Mouse (Mus musculus) 3134 (cell line): Measurements from ENCODE around the gene Igsf8.

Experiments
- DNase-seq: peaks from one replicate; pipeline ENCODE4 v3.0.0-alpha.2; 2011; ENCODE audit warnings: low spot score; ENCODE audit not compliant: insufficient read length; ENCODE audit errors: extremely low read depth

Gene Igsf8

DNA sequence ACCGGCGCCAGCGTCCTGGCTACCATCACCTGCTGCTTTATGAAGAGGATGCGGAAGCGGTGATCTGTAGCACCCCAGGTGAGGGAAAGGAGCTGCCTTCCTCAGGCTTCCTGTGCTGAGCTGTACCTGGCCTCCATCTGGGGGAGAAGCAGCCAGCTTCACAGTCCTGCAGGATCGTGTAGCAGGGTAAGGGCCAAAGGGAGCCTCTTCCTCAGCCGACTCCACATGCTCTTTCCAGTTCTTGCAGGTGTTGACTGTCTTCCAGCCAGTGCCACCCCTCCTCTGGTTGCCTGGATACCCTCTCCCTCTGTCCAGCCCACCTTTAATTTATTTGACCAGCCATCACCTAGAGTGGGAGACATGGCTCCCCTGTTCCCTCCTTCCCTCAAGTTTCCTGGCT, 57.9 kb downstream of the Igsf8 start:
- DNase-seq, result no peak

- no peak for DNase-seq
Observed at GRCm38 (mm10) chr1:172319921-172320411, 58.5 kb downstream of the Igsf8 start.

DNA sequence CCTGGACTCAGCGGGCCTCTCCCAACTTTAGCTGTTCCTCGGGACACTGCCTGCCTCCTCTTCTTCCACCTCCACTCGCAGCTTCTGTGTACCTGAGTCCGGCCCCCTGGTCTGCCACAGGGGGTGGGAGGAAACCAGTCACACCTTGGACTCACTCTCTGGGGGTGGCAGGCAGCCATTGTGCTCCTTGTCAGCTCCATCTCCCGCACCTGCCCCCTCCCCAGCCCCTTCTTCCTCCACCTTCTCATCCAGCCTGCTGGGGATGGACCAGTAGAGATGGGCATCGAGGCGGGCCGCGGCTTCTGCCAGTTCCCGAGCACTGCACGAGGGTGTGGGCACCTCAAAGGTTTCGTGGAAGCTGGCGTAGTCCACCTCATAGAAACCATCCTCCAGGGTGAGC, 61.3 kb downstream of the Igsf8 start:
- no peak for DNase-seq

GRCm38 (mm10) chr1:172323298-172323697, 61.9 kb downstream of the Igsf8 start:
- no peak for DNase-seq

- DNase-seq, result no peak
Observed at GRCm38 (mm10) chr1:172323801-172324359, 62.4 kb downstream of the Igsf8 start.

- no peak for DNase-seq
Observed at GRCm38 (mm10) chr1:172324725-172325124, 63.3 kb downstream of the Igsf8 start.

GRCm38 (mm10) chr1:172325680-172326535, 64.5 kb downstream of the Igsf8 start:
- DNase-seq, result no peak

- DNase-seq, result no peak
Observed at GRCm38 (mm10) chr1:172326684-172327083, 65.2 kb downstream of the Igsf8 start.

DNA sequence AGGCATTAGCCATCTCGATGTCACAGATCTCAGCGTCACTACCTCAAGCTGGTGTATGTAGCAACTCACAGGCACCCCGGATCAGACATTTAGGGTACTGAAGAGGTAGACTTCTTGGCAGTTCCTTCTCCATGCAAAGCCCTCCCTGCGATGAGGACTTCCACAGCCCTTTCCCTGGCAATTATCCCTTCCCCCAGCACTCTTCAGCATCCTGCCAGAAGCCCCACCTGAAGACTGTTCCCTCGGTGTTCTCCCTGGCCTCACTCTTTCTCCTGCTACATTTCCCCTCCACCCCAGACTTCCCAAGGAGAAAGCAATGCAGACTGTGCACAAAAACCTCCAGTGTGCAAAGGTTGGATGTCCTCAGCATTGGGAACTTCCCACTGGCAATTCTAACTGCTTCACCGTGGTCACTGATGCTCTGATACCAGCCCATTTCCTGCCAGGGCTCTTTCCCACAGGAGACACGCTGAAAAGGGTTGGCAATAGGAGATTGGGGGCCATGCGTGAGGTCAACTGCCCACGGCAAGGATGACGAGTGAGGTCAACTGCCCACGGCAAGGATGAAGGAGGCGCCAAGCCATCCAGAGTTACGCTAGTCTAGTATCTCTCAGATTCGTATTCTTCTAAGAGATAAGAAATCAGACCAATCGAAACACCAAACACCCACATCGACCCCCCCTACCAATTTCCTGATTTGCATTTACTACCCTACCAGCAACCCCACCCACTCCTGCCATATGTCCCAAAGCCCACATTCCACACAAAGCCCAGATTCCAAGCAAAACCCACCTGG, 66.0 kb downstream of the Igsf8 start:
- DNase-seq, result no peak

DNA sequence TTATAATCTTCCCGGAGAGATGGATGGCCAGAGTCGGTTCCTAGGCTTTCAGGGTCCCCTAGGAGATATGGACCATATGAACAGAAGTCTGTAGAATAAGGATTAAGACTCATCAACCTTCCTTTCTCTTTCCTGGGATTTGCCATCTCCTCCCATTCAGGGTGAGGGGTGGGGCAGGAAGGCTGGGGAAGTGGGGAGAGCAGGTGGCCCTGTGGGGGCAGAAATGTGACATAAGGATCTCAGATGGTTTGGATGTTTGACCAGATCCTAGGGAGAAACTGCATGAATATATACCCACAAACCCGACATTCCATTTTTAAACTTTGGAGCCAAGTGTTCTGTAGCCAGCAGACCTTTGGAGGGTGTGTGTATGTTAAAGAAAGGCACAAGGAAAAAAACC, 66.6 kb downstream of the Igsf8 start:
- DNase-seq, result no peak

- DNase-seq, result no peak
Observed at GRCm38 (mm10) chr1:172328461-172328860, 67.0 kb downstream of the Igsf8 start.

DNA sequence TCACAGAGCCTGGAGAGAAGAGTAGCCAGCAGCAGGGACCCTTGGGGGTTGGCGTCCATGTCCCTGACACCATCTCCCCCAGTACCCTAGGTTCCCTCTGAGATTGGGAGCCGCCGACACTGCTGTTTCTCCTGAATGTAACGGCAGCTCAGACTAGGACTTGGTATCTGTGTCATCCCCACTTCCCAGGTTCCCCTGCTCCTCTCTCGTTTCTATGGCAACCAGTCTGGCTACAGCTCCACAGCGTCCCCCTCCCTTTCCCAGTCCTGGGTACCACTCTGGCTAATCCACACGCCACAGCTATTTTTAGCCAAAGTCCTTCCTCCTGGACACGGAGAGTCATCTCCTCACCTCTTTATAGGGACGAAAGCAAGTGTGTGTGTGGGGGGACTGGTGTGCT, 67.7 kb downstream of the Igsf8 start, which contains the start of gene Kcnj9:
Gene Kcnj9 (minus strand): TSS at position 188 of the 400 bp plus-strand sequence.
- no peak for DNase-seq

GRCm38 (mm10) chr1:172329616-172330015, 68.2 kb downstream of the Igsf8 start:
- no peak for DNase-seq

GRCm38 (mm10) chr1:172331422-172331947, 70.0 kb downstream of the Igsf8 start:
- DNase-seq, result no peak

DNA sequence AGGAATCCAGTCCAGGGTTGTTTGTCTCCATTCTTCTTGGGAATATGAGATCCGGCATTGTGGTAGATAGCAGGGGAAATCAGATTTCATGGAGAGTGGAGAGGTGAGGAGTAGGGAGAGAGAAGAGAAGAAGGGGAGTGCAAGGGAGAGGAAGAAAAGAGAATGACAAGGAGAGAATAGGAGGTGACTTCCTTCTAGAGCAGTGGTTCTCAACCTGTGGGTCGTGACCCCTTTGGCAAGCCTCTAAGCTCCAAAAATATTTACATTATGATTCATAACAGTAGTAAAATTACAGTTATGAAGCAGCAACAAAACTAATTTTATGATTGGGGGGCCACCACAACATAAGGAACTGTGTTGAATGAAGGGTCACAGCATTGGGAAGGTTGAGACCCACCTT, 71.5 kb downstream of the Igsf8 start:
- no peak for DNase-seq

- no peak for DNase-seq
Observed at GRCm38 (mm10) chr1:172333512-172333911, 72.1 kb downstream of the Igsf8 start.

DNA sequence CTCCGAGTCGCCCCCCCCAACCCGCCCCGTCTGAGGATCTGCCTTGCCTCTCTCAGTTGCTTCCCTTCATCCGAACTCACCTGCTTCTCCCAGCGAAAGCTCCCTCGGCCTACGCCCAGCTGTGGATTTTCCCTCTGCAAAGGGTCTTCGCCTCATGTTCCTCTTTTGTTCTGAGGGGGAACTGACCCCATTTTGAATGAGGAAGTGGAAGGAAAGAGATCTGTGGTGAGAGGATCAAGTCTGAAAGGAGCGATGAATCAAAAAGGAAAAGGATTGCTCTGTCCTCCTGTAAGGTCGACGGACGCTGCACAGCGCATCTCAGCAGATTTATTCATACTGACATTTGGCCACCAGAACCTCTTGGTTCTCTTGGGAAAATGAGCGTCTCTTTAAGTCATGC, 74.4 kb downstream of the Igsf8 start:
- DNase-seq, result no peak

DNA sequence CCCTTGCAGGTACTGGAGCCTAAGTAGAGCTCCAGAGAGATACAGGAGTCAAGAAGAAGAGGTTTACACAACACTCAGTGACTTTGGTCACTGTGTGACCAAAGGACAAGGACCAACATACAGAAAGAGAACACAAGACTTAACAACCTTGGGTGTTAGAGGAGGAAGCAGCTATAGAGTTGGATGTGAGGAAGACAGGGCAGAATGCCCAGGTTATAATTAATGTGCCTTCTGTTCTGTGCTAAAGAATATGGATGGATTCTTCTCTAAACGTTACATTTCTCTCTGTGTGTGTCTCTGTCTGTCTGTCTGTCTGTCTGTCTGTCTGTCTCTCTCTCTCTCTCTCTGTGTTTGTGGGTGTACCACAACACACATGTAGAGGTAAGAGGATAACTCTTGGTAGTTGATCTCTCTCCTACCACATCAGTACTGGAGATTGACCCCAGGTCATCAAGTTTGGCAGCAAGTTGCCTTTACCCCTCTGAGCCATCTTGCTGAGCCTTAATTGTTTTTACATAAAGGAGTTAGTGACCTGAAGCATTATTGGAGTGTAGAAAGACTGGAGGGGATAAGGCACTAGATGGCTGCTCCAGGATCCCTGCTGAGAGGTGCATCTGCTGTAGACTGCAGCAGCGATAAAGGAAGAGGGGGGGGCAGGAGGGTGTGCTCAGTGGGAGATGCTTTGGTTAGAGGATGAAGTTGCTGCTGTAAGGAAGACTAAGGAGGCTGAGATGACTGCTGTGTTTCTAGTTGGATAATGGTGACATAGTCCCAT, 76.2 kb downstream of the Igsf8 start:
- DNase-seq, result no peak

DNA sequence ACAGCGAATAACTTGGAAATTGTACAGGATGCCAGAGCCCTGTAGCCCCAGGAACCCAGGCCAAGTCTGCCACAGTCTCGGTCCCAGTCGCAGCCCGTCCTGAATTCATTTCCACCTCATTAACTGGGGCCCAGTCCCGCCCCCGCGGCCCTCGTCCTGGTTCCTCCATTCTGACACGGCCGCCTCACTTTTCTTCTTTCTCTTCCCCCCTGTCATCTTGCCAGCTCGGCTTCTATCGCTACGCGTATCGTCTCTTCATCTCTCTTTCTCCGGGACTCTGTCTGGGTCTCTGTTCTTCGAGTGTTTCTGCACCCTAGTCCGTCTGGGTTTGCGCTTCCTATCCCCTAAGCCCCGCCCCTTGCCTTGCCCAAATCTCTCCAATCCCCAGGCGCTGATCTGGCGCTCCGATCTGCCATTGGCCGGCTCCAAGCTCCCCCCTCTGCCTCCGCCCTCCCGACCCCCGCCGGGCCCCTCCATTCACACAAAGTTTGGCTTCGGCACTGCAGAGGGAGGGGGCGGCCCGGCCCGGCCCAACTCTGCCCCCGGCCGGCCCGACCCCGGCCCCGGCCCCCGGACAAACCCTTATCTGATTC, 79.4 kb downstream of the Igsf8 start, which contains the start of gene Kcnj10:
Gene Kcnj10 (plus strand): TSS at position 482 of the 593 bp plus-strand sequence.
- no peak for DNase-seq

- no peak for DNase-seq
Observed at GRCm38 (mm10) chr1:172341386-172341785, 79.9 kb downstream of the Igsf8 start.
